Mouse (Mus musculus) liver, postnatal 0 days (tissue): Measurements from ENCODE around the gene Pitpnm1.

Experiments
- CTCF ChIP-seq: sonication (generic); IDR thresholded peaks from 2 replicates; pipeline ENCODE4 v1.5.1; 2016; ENCODE audit warnings: antibody characterized with exemption, low read depth
- EP300 ChIP-seq: IDR thresholded peaks from 2 replicates; pipeline ENCODE4 v1.6.1; 2016; ENCODE audit warnings: antibody characterized with exemption, low read depth, mild to moderate bottlenecking

GRCm38 (mm10) chr19:4130106-4130505 is 30.3 kb downstream of the Pitpnm1 start:
- TF ChIP-seq CTCF (no peak), EP300 (no peak)
